Mouse (Mus musculus) testis, postnatal 14 days (tissue): Measurements from ENCODE around the gene Med12l.
"Not testable (repeated sequence)": the region's sequence is repeated elsewhere in the genome, so short reads cannot be mapped to it uniquely, and the experiment has no call there.

Experiments used
- DNase-seq: peaks from one replicate; pipeline ENCODE4 v3.0.0; 2021; ENCODE audit warnings: low spot score

Med12l gene

GRCm38 (mm10) chr3:59022971-59023370, 17.3 kb downstream of the Med12l start:
- DNase-seq: no peak

DNA sequence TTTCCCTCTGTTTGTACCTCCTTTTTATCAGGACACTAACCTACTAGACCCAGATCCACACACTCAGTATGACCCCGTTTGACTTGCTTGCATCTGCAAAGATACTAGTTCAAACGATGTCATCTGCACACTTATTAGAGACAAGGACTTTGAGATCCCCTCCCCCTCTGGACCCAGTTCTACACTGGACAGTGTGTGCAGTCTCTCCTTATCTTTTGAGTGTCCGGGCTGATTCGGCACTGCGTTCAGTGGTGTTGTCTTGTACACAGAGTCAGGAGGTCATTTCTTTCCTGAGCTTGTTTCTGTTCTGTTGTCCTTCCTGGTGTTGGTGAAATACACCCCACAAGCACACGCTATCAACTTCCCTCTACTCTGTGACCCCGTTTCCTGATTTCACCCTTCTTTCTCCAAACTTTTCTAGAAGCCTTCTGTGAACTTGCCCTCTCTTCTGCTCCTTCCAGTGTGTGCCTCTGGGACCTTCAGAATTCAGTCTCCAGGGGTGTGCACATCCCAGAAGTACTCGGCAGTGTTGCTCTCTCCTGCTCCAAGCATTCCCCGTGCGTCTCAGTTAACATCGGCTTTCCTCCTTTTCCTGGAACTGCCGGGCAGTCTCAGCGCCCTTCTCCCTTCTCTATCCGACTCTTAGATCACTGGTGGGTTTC, 19.0 kb downstream of the Med12l start:
- DNase-seq: no peak

- DNase-seq: no peak
These were observed 19.5 kb downstream of the Med12l start for GRCm38 (mm10) chr3:59025193-59025535.

- DNase-seq: no peak
These were observed 23.1 kb downstream of the Med12l start for GRCm38 (mm10) chr3:59028696-59029095.

DNA sequence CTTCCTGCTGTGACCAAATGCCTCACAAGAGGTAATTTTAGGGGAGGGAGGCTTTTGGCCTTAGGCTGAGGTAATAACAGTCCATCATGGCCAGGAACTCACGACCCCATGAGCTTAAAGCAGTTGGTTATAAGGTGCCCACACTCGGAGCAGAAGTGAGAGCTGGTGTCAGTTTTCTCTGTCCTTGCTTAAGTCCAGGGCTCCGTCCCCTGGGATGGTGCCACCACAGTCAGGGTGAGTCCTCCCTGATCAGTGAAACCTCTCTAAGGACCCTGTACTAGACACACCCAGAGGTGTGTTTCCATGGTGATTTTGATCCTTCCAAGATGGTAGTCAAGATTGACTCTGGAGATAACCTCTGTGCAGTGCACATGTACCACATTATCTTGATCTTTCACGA, 25.4 kb downstream of the Med12l start:
- no peak for DNase-seq

DNA sequence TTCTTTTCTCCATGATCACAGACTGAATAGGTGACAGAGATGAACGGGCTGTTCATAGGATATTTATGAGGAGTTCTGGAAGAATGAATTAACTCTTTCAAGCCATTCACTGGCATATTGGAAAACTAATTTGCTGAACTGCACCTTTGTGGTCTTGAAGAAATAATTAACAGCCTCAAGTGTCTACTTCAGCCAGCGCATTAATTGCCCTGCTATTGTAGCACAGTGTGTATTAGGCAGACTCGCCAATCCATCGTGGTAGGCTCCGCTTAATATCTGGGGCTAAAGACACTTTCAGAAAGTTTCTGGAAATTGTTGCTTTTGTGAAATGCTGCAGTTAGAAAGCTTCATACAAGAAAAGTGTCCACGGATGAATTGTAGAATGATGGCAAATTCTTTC, 35.9 kb downstream of the Med12l start:
- no peak for DNase-seq

DNA sequence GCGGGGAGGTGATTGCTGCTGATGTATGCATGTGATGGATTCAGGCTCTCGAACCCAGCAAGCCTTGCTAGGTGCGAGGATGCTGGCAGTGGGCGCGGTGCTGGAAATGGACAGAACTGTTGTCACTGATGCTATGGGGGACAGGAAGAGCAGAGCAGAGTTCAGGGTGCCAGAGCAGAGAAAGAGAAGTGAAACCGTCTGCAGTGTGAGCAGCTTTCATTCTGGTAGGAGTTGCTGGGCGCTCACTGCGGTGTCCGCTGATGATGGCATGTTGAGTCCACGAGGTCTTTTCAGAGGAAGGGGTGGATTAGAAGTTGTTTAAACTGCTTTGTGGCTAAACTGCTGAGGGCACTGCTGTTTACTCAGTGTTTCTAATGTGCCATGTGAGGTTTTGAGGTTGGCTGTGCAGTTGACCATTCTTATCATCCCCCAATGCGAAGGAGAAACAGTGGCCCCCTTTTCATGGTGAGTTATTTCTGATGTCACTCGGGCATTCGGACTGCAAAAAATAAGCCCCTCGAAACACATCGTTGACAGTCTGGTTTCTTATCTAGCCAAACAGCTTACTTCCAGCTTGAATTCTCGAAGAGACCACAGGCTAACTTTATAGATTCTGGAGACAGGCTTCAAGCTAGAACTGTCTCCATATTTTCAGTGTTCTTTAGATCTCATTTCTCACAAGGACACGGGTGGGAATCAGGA, 49.4 kb downstream of the Med12l start:
- peak; percentile 15 for DNase-seq

GRCm38 (mm10) chr3:59059022-59059541, 53.5 kb downstream of the Med12l start:
- peak; percentile 41 for DNase-seq

DNA sequence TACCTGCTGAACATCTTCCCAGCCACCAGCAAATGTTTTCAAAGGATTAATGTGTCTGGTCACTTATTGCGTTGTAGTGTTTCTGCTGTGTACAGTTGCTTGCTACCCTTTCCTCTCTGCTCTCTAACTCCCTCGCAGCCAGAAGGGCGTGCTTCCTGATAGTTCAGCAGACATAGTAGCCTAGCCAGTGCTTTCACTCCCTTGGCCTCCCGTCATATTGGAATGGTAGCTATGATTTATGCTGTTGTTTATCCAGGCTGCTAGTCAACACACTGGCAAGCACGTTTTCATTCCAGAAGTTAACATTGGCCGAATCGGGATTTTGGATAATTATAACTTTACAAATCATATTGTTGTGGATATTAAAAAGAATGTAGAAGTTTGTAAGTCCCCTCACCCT, 54.5 kb downstream of the Med12l start:
- DNase-seq: no peak

GRCm38 (mm10) chr3:59062141-59062540, 56.5 kb downstream of the Med12l start:
- DNase-seq: peak; percentile 33

- no peak for DNase-seq
These were observed 57.8 kb downstream of the Med12l start for GRCm38 (mm10) chr3:59063431-59063830.

- no peak for DNase-seq
These were observed 60.3 kb downstream of the Med12l start for GRCm38 (mm10) chr3:59065937-59066336.

GRCm38 (mm10) chr3:59066558-59067294, 61.1 kb downstream of the Med12l start:
- no peak for DNase-seq

- not testable (repeated sequence) for DNase-seq
These were observed 63.4 kb downstream of the Med12l start for GRCm38 (mm10) chr3:59069071-59069470.

GRCm38 (mm10) chr3:59077278-59077677, 71.7 kb downstream of the Med12l start:
- no peak for DNase-seq

DNA sequence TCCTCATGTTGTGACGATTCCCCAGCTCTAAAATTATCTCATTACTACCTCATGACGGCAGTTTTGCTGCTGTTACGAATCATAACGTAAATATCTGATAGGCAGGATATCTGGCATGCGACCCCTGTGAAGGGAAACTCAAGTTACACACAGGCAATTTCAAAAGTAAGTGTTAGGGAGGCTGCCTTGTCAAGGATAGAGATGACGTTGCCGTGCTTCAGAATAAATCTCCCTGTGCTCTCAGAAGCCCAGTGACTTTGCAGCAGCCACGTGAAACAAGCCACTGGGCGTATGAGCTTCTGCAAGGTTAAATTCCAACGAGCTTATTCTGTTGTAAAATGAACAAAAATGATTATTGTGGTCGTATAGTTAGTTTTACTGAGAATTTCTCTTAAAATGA, 73.0 kb downstream of the Med12l start:
- no peak for DNase-seq

- DNase-seq: no peak
These were observed 73.7 kb downstream of the Med12l start for GRCm38 (mm10) chr3:59079327-59079726.

GRCm38 (mm10) chr3:59080293-59080916, 74.8 kb downstream of the Med12l start:
- DNase-seq: no peak

DNA sequence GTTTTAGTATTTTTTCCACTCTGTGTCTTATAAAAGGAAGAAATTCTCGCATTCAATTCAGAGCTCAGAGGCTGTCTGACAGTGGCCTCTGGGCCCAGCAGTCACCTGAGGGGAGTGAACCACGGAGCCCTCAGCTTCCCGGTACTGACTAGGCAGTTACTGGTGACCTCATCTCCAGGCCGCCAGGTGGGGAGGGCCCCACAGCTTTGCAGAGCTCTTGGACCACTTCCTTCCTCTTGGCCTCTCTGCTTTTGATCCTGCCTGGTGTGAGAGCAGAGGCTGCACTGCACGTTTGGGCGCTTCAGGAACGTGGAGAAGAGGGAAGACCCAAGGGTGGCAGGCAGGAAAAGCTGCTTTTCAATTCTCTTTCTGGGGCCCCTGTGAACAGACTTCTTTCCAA, 75.3 kb downstream of the Med12l start:
- DNase-seq: no peak

DNA sequence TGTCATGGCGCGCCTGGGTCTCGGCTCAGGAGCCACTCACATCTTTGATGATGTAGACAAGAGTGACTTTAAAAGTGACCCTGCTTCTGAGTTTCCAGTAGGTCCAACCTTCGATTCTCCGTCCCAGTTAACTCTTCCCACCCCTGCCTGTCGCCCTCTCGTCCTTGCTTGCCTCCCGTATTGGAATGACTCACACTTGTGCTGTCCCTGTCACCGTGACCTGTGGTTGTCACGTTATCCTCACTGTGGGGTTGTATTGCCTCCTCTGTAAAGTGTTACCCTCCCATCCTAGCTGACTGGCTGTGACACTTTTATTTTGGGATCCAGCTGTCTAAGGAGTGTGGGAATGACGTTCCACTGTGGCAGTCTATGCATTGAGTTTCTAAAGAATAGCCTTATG, 87.1 kb downstream of the Med12l start:
- DNase-seq: no peak

DNA sequence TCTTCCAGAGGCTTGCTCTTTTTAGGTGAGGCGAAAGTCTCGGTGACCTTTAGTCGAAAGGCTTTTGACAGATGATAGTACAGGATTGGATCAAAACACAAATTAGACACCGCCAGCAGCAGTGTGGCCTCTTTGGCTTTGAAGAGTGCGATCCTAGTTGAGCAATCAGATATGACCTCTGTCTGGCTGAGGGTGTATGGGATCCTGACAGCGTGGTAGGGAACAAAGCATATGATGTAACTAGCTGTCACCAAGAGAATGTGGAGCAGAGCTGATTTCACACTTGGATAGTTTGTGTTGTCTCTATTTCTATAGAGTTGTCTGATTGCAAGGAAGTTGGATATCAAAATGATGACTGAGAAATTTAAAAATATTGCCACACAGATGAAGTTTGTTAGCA, 91.8 kb downstream of the Med12l start:
- DNase-seq: no peak

DNA sequence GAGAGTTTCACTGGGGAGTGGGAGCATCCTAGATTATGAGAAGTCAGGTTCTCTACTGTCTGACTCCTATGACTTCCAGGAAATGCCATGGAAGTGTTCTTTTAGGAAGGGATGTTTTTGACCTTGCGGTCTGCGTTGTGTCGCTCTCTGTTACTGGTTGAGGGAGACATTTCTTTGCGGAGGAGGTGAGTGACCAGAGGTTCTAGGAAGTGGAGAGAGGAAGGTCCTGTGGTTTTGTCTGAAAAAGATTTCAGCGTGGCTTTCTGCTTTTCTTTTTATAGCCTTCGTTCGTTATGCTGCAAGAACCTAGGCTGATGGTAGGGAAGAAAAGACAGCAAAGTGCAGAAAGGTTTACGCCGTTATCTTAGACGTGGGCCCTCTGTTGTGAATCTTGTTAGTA, 92.9 kb downstream of the Med12l start:
- DNase-seq: no peak
